Mouse (Mus musculus) limb, embryonic 13.5 days (tissue): ENCODE results near the gene Vamp2. TPM values are rescaled to one million over a fixed set of nuclear protein-coding genes. Genes with fewer than 3 reads are reported as not detected.

Experiments used
- ATAC-seq: fragments of 200-750 bp; cut with Nextera tagmentation; 2 replicates; pipeline ENCODE4 v1.8.0; 2017; ENCODE audit warnings: low read depth, moderate number of reproducible peaks, moderate TSS enrichment; ENCODE audit not compliant: low FRiP score
- H3K27ac ChIP-seq: fragments of 300-500 bp; sonication (generic); 2 replicates; pipeline ENCODE4 v1.5.1; 2015; ENCODE audit warnings: inconsistent platforms, mild to moderate bottlenecking, moderate library complexity
- H3K27me3 ChIP-seq: fragments of 300-500 bp; sonication (generic); 2 replicates; pipeline ENCODE4 v1.6.1; 2015; ENCODE audit warnings: mild to moderate bottlenecking, inconsistent platforms
- H3K36me3 ChIP-seq: fragments of 300-500 bp; sonication (generic); 2 replicates; pipeline ENCODE4 v1.6.1; 2015; ENCODE audit warnings: inconsistent platforms, mild to moderate bottlenecking, moderate library complexity
- H3K4me1 ChIP-seq: fragments of 300-500 bp; sonication (generic); 2 replicates; pipeline ENCODE4 v1.6.1; 2015; ENCODE audit warnings: inconsistent platforms
- H3K4me2 ChIP-seq: fragments of 300-500 bp; sonication (generic); replicated peaks from 2 replicates; pipeline ENCODE4 v1.6.1; 2015; ENCODE audit warnings: inconsistent platforms, mild to moderate bottlenecking, moderate library complexity
- H3K4me3 ChIP-seq: fragments of 300-500 bp; sonication (generic); 2 replicates; pipeline ENCODE4 v1.5.1; 2015; ENCODE audit warnings: moderate library complexity, mild to moderate bottlenecking, inconsistent platforms
- H3K9ac ChIP-seq: fragments of 300-500 bp; sonication (generic); 2 replicates; pipeline ENCODE4 v1.6.1; 2015; ENCODE audit warnings: mild to moderate bottlenecking, inconsistent platforms
- H3K9me3 ChIP-seq: fragments of 300-500 bp; sonication (generic); 2 replicates; pipeline ENCODE4 v1.6.1; 2016; ENCODE audit warnings: inconsistent platforms
- WGBS: fragments of 180-500 bp; shearing (Covaris S2); methylation state at CpG from one replicate; pipeline ENCODE4 v1.1.7; 2015; 5-methylcytosine and 5-hydroxymethylcytosine counted together
- polyA plus RNA-seq: library from polyadenylated mRNA; unstranded; fragments of >200 nt; fragmentation: Nextera tagmentation; extraction: Ambion mirVana; gene quantifications from 2 replicates; pipeline ENCODE4 v1.2.1, GENCODE M21; 2015

Vamp2 gene
- polyA plus RNA-seq, 1 experiment from 2014 or later = 88.6 TPM

GRCm38 (mm10) chr11:69123693-69124497 lies 35.6 kb downstream of the Vamp2 start:
- ATAC-seq = peak; percentile 66
- Histone ChIP-seq H3K4me3 (peak overlapping the region; percentile 82), H3K27ac (peak overlapping the region; percentile 80; the same call in 1 of the 2 replicates), H3K9me3 (no peaks in the 10 kb centered on the region), H3K4me1 (peaks cover 37% of the 10 kb centered on the region), H3K4me2 (peak overlapping the region; percentile 92), H3K27me3 (peaks cover 12% of the 10 kb centered on the region; the same call in 1 of the 2 replicates), H3K9ac (peak overlapping the region; percentile 61), H3K36me3 (no peaks in the 10 kb centered on the region)
- under 1% methylated on average over 31 of the region's 31 CpGs for WGBS

GRCm38 (mm10) chr11:69124498-69124847 lies 36.2 kb downstream of the Vamp2 start:
- peak overlapping the region; percentile 82 for H3K4me3 ChIP-seq
- peaks cover 12% of the 10 kb centered on the region; the same call in 1 of the 2 replicates for H3K27me3 ChIP-seq
- ATAC-seq = peak; percentile 64
- H3K4me1 ChIP-seq = peaks cover 31% of the 10 kb centered on the region
- H3K27ac ChIP-seq = no peak overlapping the region
- WGBS = under 1% methylated on average over 3 of the region's 3 CpGs
- H3K9ac ChIP-seq = no peak overlapping the region
- H3K36me3 ChIP-seq = no peaks in the 10 kb centered on the region
- H3K4me2 ChIP-seq = peak overlapping the region; percentile 92
- H3K9me3 ChIP-seq = no peaks in the 10 kb centered on the region

GRCm38 (mm10) chr11:69125041-69125851 lies 37.0 kb downstream of the Vamp2 start:
- Histone ChIP-seq H3K9me3 (no peaks in the 10 kb centered on the region), H3K36me3 (no peaks in the 10 kb centered on the region), H3K27ac (peak overlapping the region; percentile 79), H3K4me1 (peaks cover 23% of the 10 kb centered on the region), H3K4me3 (peak overlapping the region; percentile 65), H3K4me2 (peak overlapping the region; percentile 87), H3K27me3 (peaks cover 14% of the 10 kb centered on the region; the same call in 1 of the 2 replicates), H3K9ac (peak overlapping the region; percentile 64)
- under 1% methylated on average over 24 of the region's 24 CpGs for WGBS
- peak; percentile 29 for ATAC-seq

GRCm38 (mm10) chr11:69125852-69125918 lies 37.4 kb downstream of the Vamp2 start, which contains the start of gene Aloxe3:
TSS of gene Aloxe3 (plus strand) at chr11:69125896.
- 9% methylated on average over 3 of the region's 3 CpGs for WGBS

GRCm38 (mm10) chr11:69125919-69126705 lies 37.8 kb downstream of the Vamp2 start:
- Histone ChIP-seq H3K27me3 (peaks cover 7% of the 10 kb centered on the region; the same call in 1 of the 2 replicates), H3K4me2 (peak overlapping the region; percentile 87), H3K4me3 (peak overlapping the region; percentile 65), H3K9me3 (no peaks in the 10 kb centered on the region), H3K9ac (peak overlapping the region; percentile 64), H3K27ac (no peak overlapping the region), H3K4me1 (peaks cover 15% of the 10 kb centered on the region), H3K36me3 (no peaks in the 10 kb centered on the region)
- ATAC-seq = no peak
- WGBS = 15% methylated on average over 19 of the region's 20 CpGs

More at GRCm38 (mm10) chr11:69125852-69125918, 37.4 kb downstream of the Vamp2 start, which contains the start of gene Aloxe3:
- peaks cover 9% of the 10 kb centered on the region; the same call in 1 of the 2 replicates for H3K27me3 ChIP-seq
- H3K9me3 ChIP-seq = no peaks in the 10 kb centered on the region
- H3K36me3 ChIP-seq = no peaks in the 10 kb centered on the region
- no peak for ATAC-seq
- peak within 1 kb of the TSS; percentile 64 for H3K9ac ChIP-seq
- H3K27ac ChIP-seq = peak within 1 kb of the TSS; percentile 79
- peak within 1 kb of the TSS; percentile 65 for H3K4me3 ChIP-seq
- H3K4me2 ChIP-seq = peak within 1 kb of the TSS; percentile 87
- H3K4me1 ChIP-seq = peaks cover 19% of the 10 kb centered on the region

- Histone ChIP-seq H3K4me2 (peak overlapping the region; percentile 87), H3K27me3 (peaks cover 7% of the 10 kb centered on the region; the same call in 1 of the 2 replicates), H3K9me3 (no peaks in the 10 kb centered on the region), H3K9ac (no peak overlapping the region), H3K36me3 (no peaks in the 10 kb centered on the region), H3K4me3 (peak overlapping the region; percentile 65), H3K4me1 (peaks cover 11% of the 10 kb centered on the region), H3K27ac (no peak overlapping the region)
- no peak for ATAC-seq
- 51% methylated on average over 2 of the region's 2 CpGs for WGBS
Observed at GRCm38 (mm10) chr11:69126706-69127095, 38.4 kb downstream of the Vamp2 start.

GRCm38 (mm10) chr11:69128426-69129122 lies 40.3 kb downstream of the Vamp2 start:
- no peak overlapping the region for H3K9ac ChIP-seq

GRCm38 (mm10) chr11:69133566-69133922 lies 45.3 kb downstream of the Vamp2 start:
- peak overlapping the region; percentile 85 for H3K4me2 ChIP-seq

More at GRCm38 (mm10) chr11:69128426-69129122, 40.3 kb downstream of the Vamp2 start:
- H3K27ac ChIP-seq = no peak overlapping the region
- 72% methylated on average over 8 of the region's 8 CpGs for WGBS
- ATAC-seq = no peak
- H3K36me3 ChIP-seq = no peaks in the 10 kb centered on the region
- H3K4me2 ChIP-seq = no peak overlapping the region
- H3K9me3 ChIP-seq = no peaks in the 10 kb centered on the region
- H3K4me1 ChIP-seq = peaks cover 11% of the 10 kb centered on the region
- H3K4me3 ChIP-seq = no peak overlapping the region
- peaks cover 16% of the 10 kb centered on the region for H3K27me3 ChIP-seq

GRCm38 (mm10) chr11:69133923-69134621 lies 45.8 kb downstream of the Vamp2 start:
- Histone ChIP-seq H3K27ac (no peak overlapping the region; the same call in 1 of the 2 replicates), H3K36me3 (no peaks in the 10 kb centered on the region), H3K27me3 (peaks cover 11% of the 10 kb centered on the region), H3K9me3 (no peaks in the 10 kb centered on the region), H3K4me3 (peak overlapping the region; percentile 52), H3K9ac (peak overlapping the region; percentile 66), H3K4me2 (peak overlapping the region; percentile 85), H3K4me1 (peaks cover 10% of the 10 kb centered on the region; the same call in 1 of the 2 replicates)
- peak; percentile 76 for ATAC-seq
- 2% methylated on average over 34 of the region's 34 CpGs for WGBS

More at GRCm38 (mm10) chr11:69133566-69133922, 45.3 kb downstream of the Vamp2 start:
- Histone ChIP-seq H3K27me3 (peaks cover 11% of the 10 kb centered on the region), H3K9me3 (no peaks in the 10 kb centered on the region), H3K4me1 (peaks cover 10% of the 10 kb centered on the region; the same call in 1 of the 2 replicates), H3K4me3 (peak overlapping the region; percentile 52), H3K36me3 (no peaks in the 10 kb centered on the region), H3K27ac (no peak overlapping the region), H3K9ac (peak overlapping the region; percentile 66)
- ATAC-seq = no peak
- 23% methylated on average over 5 of the region's 5 CpGs for WGBS

GRCm38 (mm10) chr11:69134622-69134968 lies 46.3 kb downstream of the Vamp2 start:
- peaks cover 10% of the 10 kb centered on the region; the same call in 1 of the 2 replicates for H3K4me1 ChIP-seq
- no peaks in the 10 kb centered on the region for H3K36me3 ChIP-seq
- peak overlapping the region; percentile 66 for H3K9ac ChIP-seq
- no peaks in the 10 kb centered on the region for H3K9me3 ChIP-seq
- peak; percentile 34 for ATAC-seq
- 26% methylated on average over 8 of the region's 8 CpGs for WGBS
- peak overlapping the region; percentile 85 for H3K4me2 ChIP-seq
- peaks cover 11% of the 10 kb centered on the region for H3K27me3 ChIP-seq
- peak overlapping the region; percentile 52 for H3K4me3 ChIP-seq
- H3K27ac ChIP-seq = no peak overlapping the region

GRCm38 (mm10) chr11:69135361-69135760 lies 47.1 kb downstream of the Vamp2 start:
- Histone ChIP-seq H3K4me2 (no peak overlapping the region), H3K9ac (no peak overlapping the region), H3K27me3 (peaks cover 9% of the 10 kb centered on the region; the same call in 1 of the 2 replicates), H3K4me1 (peaks cover 10% of the 10 kb centered on the region; the same call in 1 of the 2 replicates), H3K4me3 (no peak overlapping the region), H3K36me3 (no peaks in the 10 kb centered on the region), H3K9me3 (no peaks in the 10 kb centered on the region), H3K27ac (no peak overlapping the region)
- WGBS = 88% methylated on average over 6 of the region's 6 CpGs
- ATAC-seq = no peak
